Mouse (Mus musculus) telencephalon, adult 2 months (tissue): ENCODE results near the gene Fosb.
A peak's percentile ranks its signal among the peaks of the same experiment; 100 is the strongest.
"Not testable (repeated sequence)": the region's sequence is repeated elsewhere in the genome, so short reads cannot be mapped to it uniquely, and the experiment has no call there.

ENCODE experiments used
- DNase-seq: peaks from one replicate; pipeline ENCODE4 v3.0.0-alpha.2; 2011; ENCODE audit warnings: low read depth, low spot score

Fosb gene

GRCm38 (mm10) chr7:19281680-19282304 lies 28.1 kb downstream of the Fosb start:
- DNase-seq: not testable (repeated sequence)

- DNase-seq: no peak
These were observed 30.2 kb downstream of the Fosb start, which contains the start of gene Ppm1n for GRCm38 (mm10) chr7:19279581-19280114. Ppm1n (minus strand) TSS chr7:19280064.

DNA sequence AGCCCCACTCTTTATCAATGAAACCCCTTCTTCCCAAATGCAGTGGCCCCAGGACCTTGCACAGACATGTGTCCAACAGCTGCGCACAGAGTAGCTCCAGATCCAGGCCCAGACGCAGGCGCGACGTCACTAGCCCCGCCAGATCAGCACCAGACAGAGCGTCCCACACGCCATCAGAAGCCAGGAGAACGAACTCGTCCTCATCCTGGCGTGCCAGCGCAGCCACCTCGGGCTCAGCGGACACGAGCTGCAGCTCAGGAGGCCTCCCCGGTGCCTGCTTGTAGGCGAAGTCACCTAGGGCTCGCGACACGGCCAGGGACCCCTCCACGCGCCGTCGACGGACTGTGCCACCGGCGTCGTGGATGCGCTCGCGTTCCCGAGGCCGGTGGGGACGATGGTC lies 30.8 kb downstream of the Fosb start:
- no peak for DNase-seq

DNA sequence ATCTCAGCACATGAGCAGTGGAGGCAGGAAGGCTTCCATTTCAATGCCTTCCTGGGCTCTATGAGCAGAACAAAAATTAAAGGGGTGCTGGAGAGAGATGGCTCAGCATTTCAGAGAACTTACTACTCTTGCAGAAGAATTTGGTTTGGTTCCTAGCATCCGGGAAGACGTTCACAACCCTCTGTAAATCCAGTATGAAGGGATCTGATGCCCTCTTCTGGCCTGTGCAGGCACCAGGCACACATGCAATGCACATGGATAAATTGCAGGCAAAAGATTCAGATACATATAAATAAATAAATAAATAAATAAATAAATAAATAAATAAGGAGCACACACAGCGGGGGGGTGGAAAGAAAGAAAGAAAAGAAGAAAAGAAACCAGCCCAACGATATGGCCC lies 33.6 kb downstream of the Fosb start:
- DNase-seq: no peak

DNA sequence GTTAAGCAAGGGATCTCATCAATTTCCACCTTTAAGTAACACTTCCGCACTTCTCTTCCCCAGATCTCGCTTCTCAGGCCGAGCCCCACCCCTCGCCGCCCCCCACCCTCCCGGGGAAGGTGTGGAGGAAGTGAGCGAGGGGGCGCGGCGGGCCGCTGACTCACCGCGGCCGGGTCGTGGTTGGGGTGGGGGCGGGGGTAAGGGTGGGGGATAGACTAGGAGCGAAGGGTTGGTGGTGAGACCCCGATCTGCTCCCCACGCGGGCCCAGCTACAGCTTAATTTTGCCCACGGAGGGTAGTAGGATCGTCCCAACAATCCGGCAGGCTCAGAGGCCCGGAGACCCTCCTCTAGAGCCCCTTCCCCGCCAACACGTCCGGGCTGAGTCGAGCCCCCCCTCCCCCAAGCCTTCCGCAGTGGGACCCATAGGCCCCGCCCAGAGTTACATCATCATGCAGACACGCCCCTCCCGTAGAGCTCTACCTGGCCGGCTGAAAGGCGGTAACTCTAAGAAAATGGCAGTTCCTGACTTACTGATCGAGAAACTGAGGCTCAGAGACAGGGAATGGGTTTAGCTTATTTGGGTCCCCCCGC lies 37.6 kb downstream of the Fosb start:
- DNase-seq: no peak

GRCm38 (mm10) chr7:19271238-19272172 lies 38.3 kb downstream of the Fosb start, which contains the start of gene Vasp:
Vasp (minus strand) TSS chr7:19271817.
- peak; percentile 76 for DNase-seq

DNA sequence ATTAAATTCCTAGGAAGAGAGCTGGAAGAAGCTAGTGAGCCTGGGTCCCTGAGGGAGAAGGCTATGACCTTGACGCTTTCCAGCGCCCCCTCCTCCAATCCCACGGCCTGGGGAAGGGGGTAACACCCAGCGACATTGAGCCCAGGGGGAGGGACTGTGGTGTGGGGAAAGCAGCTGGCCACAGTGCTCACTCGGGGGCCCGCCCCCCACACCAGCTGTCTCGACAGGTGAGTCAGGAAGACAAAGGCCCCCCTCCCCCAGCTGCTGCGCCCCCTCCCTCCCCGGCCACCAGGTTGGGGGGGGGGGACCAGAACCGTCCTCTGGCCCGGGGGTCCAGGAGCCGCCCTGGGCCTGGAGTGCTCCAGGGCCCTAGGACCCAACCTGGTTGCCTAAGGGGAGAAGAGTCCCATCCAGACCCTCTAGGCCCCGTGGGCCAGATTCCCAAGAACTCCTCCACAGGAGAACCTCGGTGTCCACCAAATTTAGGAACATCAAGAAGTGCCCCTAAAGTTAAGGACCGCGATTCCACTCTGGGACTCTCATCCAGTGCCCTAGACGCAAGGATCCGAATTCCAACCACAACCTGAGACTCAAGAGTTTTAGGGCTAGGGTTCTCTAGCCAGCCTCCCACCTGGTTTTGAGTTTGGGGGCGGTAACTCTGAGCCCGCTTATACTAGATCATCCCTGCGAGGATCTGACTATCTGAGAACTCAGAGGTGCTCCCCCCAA lies 39.2 kb downstream of the Fosb start:
- no peak for DNase-seq

DNA sequence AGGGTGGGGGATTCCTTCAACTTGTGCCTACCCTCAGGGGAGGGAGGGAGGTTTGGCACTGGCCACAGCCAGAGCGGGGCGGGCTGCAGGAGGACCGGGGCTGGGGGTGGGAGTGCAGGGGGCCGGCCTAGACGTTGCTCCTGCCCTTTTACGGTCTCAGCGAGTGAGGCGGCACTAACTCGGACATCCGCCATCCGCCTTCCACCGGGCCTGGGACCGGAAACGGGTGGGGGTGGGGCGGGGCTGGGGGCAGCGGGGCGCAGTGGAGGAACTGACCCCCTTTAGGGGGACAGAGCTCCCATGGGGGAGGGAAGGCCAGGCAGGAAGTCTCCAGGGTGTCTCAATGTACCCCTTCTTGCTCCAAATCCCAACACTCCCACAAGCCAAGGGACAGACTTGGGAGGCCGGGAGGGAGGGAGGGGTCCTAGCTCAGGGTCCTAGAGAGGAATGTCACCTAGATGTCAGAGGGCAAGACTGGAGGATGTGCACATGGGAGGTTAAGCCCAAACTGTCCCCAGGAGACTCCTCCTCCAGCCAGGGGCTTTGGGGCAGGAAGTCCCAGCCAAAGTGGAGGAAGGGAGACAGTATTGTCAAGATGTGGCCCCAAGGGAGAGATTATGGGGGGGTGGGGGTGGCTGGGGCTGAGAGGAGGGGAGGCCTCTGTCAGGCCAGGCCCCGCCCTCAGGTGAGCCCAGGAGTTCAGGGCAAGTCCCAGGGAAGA lies 40.0 kb downstream of the Fosb start:
- no peak for DNase-seq

GRCm38 (mm10) chr7:19268993-19269681 lies 40.7 kb downstream of the Fosb start:
- DNase-seq: no peak

- no peak for DNase-seq
These were observed 42.8 kb downstream of the Fosb start for GRCm38 (mm10) chr7:19267051-19267450.

GRCm38 (mm10) chr7:19265928-19266822 lies 43.7 kb downstream of the Fosb start:
- no peak for DNase-seq

- no peak for DNase-seq
These were observed 44.7 kb downstream of the Fosb start for GRCm38 (mm10) chr7:19265147-19265546.

DNA sequence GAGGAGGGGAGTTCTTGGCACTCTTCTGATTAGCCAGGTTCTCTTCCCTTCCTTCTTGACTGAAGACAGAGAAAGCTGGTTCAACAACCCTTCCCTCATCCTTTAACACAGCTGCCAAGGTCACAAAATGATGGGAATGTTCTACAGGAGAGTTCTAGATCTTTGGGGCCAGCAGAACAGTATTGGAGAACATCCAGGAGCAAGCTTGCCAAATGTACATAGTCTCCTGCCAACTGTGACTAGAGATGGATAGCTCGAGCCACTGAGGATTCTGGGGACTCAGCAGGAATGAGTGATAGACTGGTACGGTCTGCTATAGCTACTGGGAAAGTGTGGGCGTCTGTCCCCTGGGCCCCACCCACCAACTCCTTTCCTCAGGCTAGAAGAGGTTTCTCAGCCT lies 51.5 kb downstream of the Fosb start:
- DNase-seq: no peak

- peak; percentile 55 for DNase-seq
These were observed 52.3 kb downstream of the Fosb start for GRCm38 (mm10) chr7:19257390-19258022.

GRCm38 (mm10) chr7:19256567-19256966 lies 53.3 kb downstream of the Fosb start:
- no peak for DNase-seq

GRCm38 (mm10) chr7:19255395-19255794 lies 54.5 kb downstream of the Fosb start:
- DNase-seq: no peak

DNA sequence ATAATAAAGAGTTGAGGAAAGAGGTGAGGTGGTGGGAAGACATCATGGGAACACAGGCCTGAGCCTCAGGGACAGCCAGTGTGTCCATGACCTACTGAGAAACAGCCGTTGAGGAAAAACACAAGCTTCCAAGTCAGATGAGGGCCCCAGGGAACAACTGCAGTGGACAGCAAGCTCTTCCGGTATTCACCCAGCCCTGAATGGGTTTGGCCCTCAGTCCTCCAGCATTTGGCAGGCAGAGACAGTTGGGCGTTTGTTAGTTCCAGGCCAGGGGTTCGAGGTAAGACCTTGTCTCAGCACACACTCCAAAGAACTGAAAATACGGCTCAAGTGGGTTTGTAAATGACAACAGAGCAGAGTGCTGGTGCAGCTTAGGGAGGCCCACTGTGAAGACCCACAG lies 56.4 kb downstream of the Fosb start:
- no peak for DNase-seq
